ENCODE assay signal across 8 mouse cellular contexts in the genomic region with DNA sequence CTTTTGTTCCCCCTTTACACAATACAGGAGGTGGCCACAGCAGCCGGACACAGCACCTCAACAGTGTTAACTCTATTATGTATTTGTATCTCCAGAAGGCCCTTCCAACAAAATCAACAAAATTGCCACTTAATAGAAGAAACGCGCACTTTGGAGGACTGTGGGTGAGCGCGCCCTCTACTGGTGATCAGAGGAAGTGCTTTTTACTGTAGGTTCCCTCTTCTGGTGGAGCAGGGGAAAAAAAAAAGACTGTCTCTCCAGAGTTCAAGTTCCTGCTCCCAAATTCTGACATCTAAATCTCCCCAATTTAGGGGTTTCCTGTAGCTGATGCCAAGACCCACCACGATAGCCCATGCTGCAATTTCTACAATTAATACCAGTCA. TPM values are rescaled to one million over a fixed set of nuclear protein-coding genes. Genes with fewer than 3 reads are reported as not detected.
DNase-seq lines count a peak whose midpoint lies in the region; ATAC-seq and TF ChIP-seq lines count a peak whose summit lies in the region.

No protein-coding gene starts in this region.

- no peak for ATAC-seq in kidney, embryonic 14.5 days (ENCODE audit: low FRiP score, low TSS enrichment)
- ATAC-seq in forebrain, postnatal 0 days, result no peak
- no peak for ATAC-seq in limb, embryonic 14.5 days (ENCODE audit: low FRiP score, low read depth)
- peak; percentile 81; the same call in 1 of the 2 replicates for ATAC-seq in neutrophil, adult 5-6 weeks (ENCODE audit: extremely low read depth, insufficient number of reproducible peaks, low FRiP score, poor library complexity, severe bottlenecking)

- no peak overlapping the region for H3K27ac ChIP-seq in kidney, embryonic 14.5 days (ENCODE audit: low read depth, low read length)
- no peak overlapping the region for H3K27ac ChIP-seq in forebrain, postnatal 0 days (ENCODE audit: low read depth, low read length)
- no peak overlapping the region for H3K27ac ChIP-seq in limb, embryonic 14.5 days (replicated peaks; ENCODE audit: low read depth, low read length)
- no peak overlapping the region for H3K27ac ChIP-seq in thymus, adult 2 months (ENCODE audit: control insufficient read depth, insufficient read depth, low read length)

- H3K36me3 ChIP-seq in kidney, embryonic 14.5 days (ENCODE audit: control insufficient read depth, insufficient read depth, low read length), result no peaks in the 10 kb centered on the region
- no peaks in the 10 kb centered on the region for H3K36me3 ChIP-seq in forebrain, postnatal 0 days (ENCODE audit: insufficient read depth)
- no peaks in the 10 kb centered on the region for H3K36me3 ChIP-seq in limb, embryonic 14.5 days (ENCODE audit: control insufficient read depth, insufficient read depth, low read length)
- H3K36me3 ChIP-seq in thymus, adult 2 months (ENCODE audit: control insufficient read depth, insufficient read depth, low read length), result no peaks in the 10 kb centered on the region

- peaks cover 6% of the 10 kb centered on the region; the same call in 1 of the 2 replicates for H3K4me1 ChIP-seq in kidney, embryonic 14.5 days (ENCODE audit: control insufficient read depth, insufficient read depth, low read length)
- H3K4me1 ChIP-seq in forebrain, postnatal 0 days (ENCODE audit: insufficient read depth), result no peaks in the 10 kb centered on the region
- peaks cover 15% of the 10 kb centered on the region for H3K4me1 ChIP-seq in limb, embryonic 14.5 days (ENCODE audit: control insufficient read depth, insufficient read depth, low read length)
- peaks cover 9% of the 10 kb centered on the region for H3K4me1 ChIP-seq in thymus, adult 2 months (replicated peaks; ENCODE audit: control insufficient read depth, insufficient read depth, low read length)

- WGBS in kidney, embryonic 14.5 days, result 4% methylated on average over 6 of the region's 6 CpGs
- WGBS in forebrain, postnatal 0 days, result under 1% methylated on average over 6 of the region's 6 CpGs
- WGBS in limb, embryonic 14.5 days, result 3% methylated on average over 6 of the region's 6 CpGs
- WGBS in thymus, adult 2 months, result 2% methylated on average over 6 of the region's 6 CpGs

- H3K4me3 ChIP-seq in kidney, embryonic 14.5 days (ENCODE audit: low read length), result no peak overlapping the region
- no peak overlapping the region for H3K4me3 ChIP-seq in forebrain, postnatal 0 days (ENCODE audit: low read depth, low read length)
- H3K4me3 ChIP-seq in limb, embryonic 14.5 days (replicated peaks; ENCODE audit: low read length), result no peak overlapping the region
- no peak overlapping the region for H3K4me3 ChIP-seq in thymus, adult 2 months (ENCODE audit: control insufficient read depth, insufficient read depth, low read length)

- H3K27me3 ChIP-seq in kidney, embryonic 14.5 days (ENCODE audit: control insufficient read depth, insufficient read depth, low read length), result no peaks in the 10 kb centered on the region; the same call in 1 of the 2 replicates
- no peaks in the 10 kb centered on the region for H3K27me3 ChIP-seq in forebrain, postnatal 0 days (ENCODE audit: insufficient read depth, low read length)
- no peaks in the 10 kb centered on the region for H3K27me3 ChIP-seq in limb, embryonic 14.5 days (ENCODE audit: control insufficient read depth, insufficient read depth, low read length)
- no peaks in the 10 kb centered on the region for H3K27me3 ChIP-seq in thymus, adult 2 months (ENCODE audit: control insufficient read depth, insufficient read depth, low read length)

- DNase-seq in kidney, adult 18-20 months, result peak; percentile 79
- DNase-seq in cerebellum, adult 11 months, result peak; percentile 66
- DNase-seq in forebrain, postnatal 0 days, result peak; percentile 82
- peak; percentile 88 for DNase-seq in induced T-regulatory cell, adult 2 months (ENCODE audit: low read depth)
- DNase-seq in limb, embryonic 14.5 days (ENCODE audit: low spot score), result peak; percentile 83
- peak; percentile 77 for DNase-seq in thymus, adult 2 months

- no peak for TF ChIP-seq POLR2A in limb, embryonic 14.5 days (IDR thresholded peaks at IDR 0.05; ENCODE audit: borderline replicate concordance, extremely low read depth, insufficient read depth, insufficient read length)
- TF ChIP-seq POLR2A in thymus, adult 2 months (IDR thresholded peaks at IDR 0.05; ENCODE audit: control insufficient read depth, extremely low read depth, insufficient read depth, low read length, poor library complexity), result no peak

- no peak overlapping the region for H3K4me2 ChIP-seq in kidney, embryonic 14.5 days (replicated peaks; ENCODE audit: low read depth, low read length)
- no peak overlapping the region for H3K4me2 ChIP-seq in forebrain, postnatal 0 days (ENCODE audit: low read depth)
- H3K4me2 ChIP-seq in limb, embryonic 14.5 days (replicated peaks; ENCODE audit: low read depth, low read length, severe bottlenecking), result peak overlapping the region; percentile 25; the same call in 1 of the 2 replicates

- H3K9ac ChIP-seq in kidney, embryonic 14.5 days (ENCODE audit: low read depth, low read length), result no peak overlapping the region
- H3K9ac ChIP-seq in forebrain, postnatal 0 days, result no peak overlapping the region
- no peak overlapping the region for H3K9ac ChIP-seq in limb, embryonic 14.5 days (ENCODE audit: low read depth, low read length, severe bottlenecking)

- peak; percentile 98 for TF ChIP-seq CTCF in forebrain, postnatal 0 days (IDR thresholded peaks at IDR 0.05; ENCODE audit: low read depth)
- TF ChIP-seq CTCF in thymus, adult 2 months (IDR thresholded peaks at IDR 0.05; ENCODE audit: borderline replicate concordance, control insufficient read depth, extremely low read depth, insufficient read depth, low read length, poor library complexity), result no peak

- no peaks in the 10 kb centered on the region for H3K9me3 ChIP-seq in kidney, embryonic 14.5 days (ENCODE audit: control insufficient read depth, low read length)
- no peaks in the 10 kb centered on the region for H3K9me3 ChIP-seq in forebrain, postnatal 0 days (ENCODE audit: low read length)
- no peaks in the 10 kb centered on the region for H3K9me3 ChIP-seq in limb, embryonic 14.5 days (ENCODE audit: control insufficient read depth, low read length)

RNA-seq across cellular contexts. Expression of gene Msi2, which starts 10.2 kb away (rescaled TPM):
- polyA plus RNA-seq in kidney, embryonic 14.5 days (2014; fragmentation: Nextera tagmentation; extraction: Ambion mirVana), result 30.8 and 50.4 TPM in 2 replicates
- 81.4 and 107 TPM in 2 replicates for total RNA-seq in forebrain, postnatal 0 days (2014; rRNA removed)
- polyA plus RNA-seq in forebrain, postnatal 0 days (2015; fragmentation: Nextera tagmentation; extraction: Ambion mirVana), result 9.8 and 18.5 TPM in 2 replicates
- 36.5 and 45.3 TPM in 2 replicates for polyA plus RNA-seq in limb, embryonic 14.5 days (2012; rRNA removed)
- polyA plus RNA-seq in limb, embryonic 14.5 days (2014; fragmentation: Nextera tagmentation; extraction: Ambion mirVana), result 13.9 and 14.8 TPM in 2 replicates
- 46.2 and 97.9 TPM in 2 replicates for total RNA-seq in neutrophil, adult 5-6 weeks (2017)
- 51.3 and 63.3 TPM in 2 replicates for polyA plus RNA-seq in thymus, adult 2 months (2012; rRNA removed)
